Mouse (Mus musculus) neural tube, embryonic 10.5 days (tissue): ENCODE data around the gene Nanos2.

Source experiments
- DNase-seq: peaks from one replicate; pipeline ENCODE4 v3.0.0-alpha.2; 2017; ENCODE audit warnings: low spot score; ENCODE audit errors: extremely low spot score

Gene Nanos2

GRCm38 (mm10) chr7:18987100-18987499, at the start of gene Nanos2:
Gene Nanos2 (plus strand): TSS chr7:18987400.
- DNase-seq = no peak

- DNase-seq = peak; percentile 38
Observed at GRCm38 (mm10) chr7:18942376-18942775, 44.8 kb upstream of the Nanos2 start.

- no peak for DNase-seq
Observed at GRCm38 (mm10) chr7:18942815-18943214, 44.4 kb upstream of the Nanos2 start.

GRCm38 (mm10) chr7:18948151-18948550, 39.0 kb upstream of the Nanos2 start:
- no peak for DNase-seq

GRCm38 (mm10) chr7:18949781-18950522, 37.2 kb upstream of the Nanos2 start:
- peak; percentile 75 for DNase-seq

GRCm38 (mm10) chr7:18950523-18951315, 36.5 kb upstream of the Nanos2 start:
- DNase-seq = peak; percentile 60

- peak; percentile 69 for DNase-seq
Observed at GRCm38 (mm10) chr7:18951397-18951796, 35.8 kb upstream of the Nanos2 start.

- DNase-seq = peak; percentile 69
Observed at GRCm38 (mm10) chr7:18957569-18958383, 29.4 kb upstream of the Nanos2 start.

GRCm38 (mm10) chr7:18958384-18958766, 28.8 kb upstream of the Nanos2 start:
- DNase-seq = no peak

- DNase-seq = no peak
Observed at GRCm38 (mm10) chr7:18959446-18959845, 27.8 kb upstream of the Nanos2 start.

- peak; percentile 33 for DNase-seq
Observed at GRCm38 (mm10) chr7:18962171-18962792, 24.9 kb upstream of the Nanos2 start.

- peak; percentile 42 for DNase-seq
Observed at GRCm38 (mm10) chr7:18962795-18963194, 24.4 kb upstream of the Nanos2 start.

- no peak for DNase-seq
Observed at GRCm38 (mm10) chr7:18963294-18963843, 23.8 kb upstream of the Nanos2 start.

GRCm38 (mm10) chr7:18965312-18965711, 21.9 kb upstream of the Nanos2 start:
- no peak for DNase-seq

GRCm38 (mm10) chr7:18967603-18968002, 19.6 kb upstream of the Nanos2 start:
- DNase-seq = no peak

GRCm38 (mm10) chr7:18970956-18971355, 16.2 kb upstream of the Nanos2 start:
- no peak for DNase-seq

GRCm38 (mm10) chr7:18978381-18978780, 8.8 kb upstream of the Nanos2 start:
- no peak for DNase-seq

- no peak for DNase-seq
Observed at GRCm38 (mm10) chr7:18986503-18986902, 697 bp upstream of the Nanos2 start.

- no peak for DNase-seq
Observed at GRCm38 (mm10) chr7:18987747-18988146, 547 bp downstream of the Nanos2 start.

- no peak for DNase-seq
Observed at GRCm38 (mm10) chr7:18988780-18989179, 1.6 kb downstream of the Nanos2 start.

- DNase-seq = no peak
Observed at GRCm38 (mm10) chr7:18989995-18990394, 2.8 kb downstream of the Nanos2 start.
